Mouse (Mus musculus): Measurements from ENCODE around the gene Sord. TPM values are rescaled to one million over a fixed set of nuclear protein-coding genes. Genes with fewer than 3 reads are reported as not detected.
"Not testable (repeated sequence)": the region's sequence is repeated elsewhere in the genome, so short reads cannot be mapped to it uniquely, and the experiment has no call there.

Gene Sord
- polyA plus RNA-seq, 1 experiment = 646 TPM

- H3K4me1 ChIP-seq (ENCODE audit: control insufficient read depth, insufficient read depth, low read length) = no peaks in the 10 kb centered on the region
- H3K27ac ChIP-seq (ENCODE audit: insufficient read depth, low read depth, low read length) = no peak overlapping the region
- H3K4me3 ChIP-seq (ENCODE audit: insufficient read depth, low read depth, low read length) = no peak overlapping the region
- no peaks in the 10 kb centered on the region for H3K27me3 ChIP-seq (replicated peaks; ENCODE audit: control insufficient read depth, insufficient read depth, low read length)
- no peaks in the 10 kb centered on the region for H3K36me3 ChIP-seq (ENCODE audit: control insufficient read depth, insufficient read depth, low read length)
- TF ChIP-seq POLR2A (IDR thresholded peaks at IDR 0.05; ENCODE audit: low read depth, low read length) (no peak), CTCF (conservative IDR thresholded peaks at IDR 0.05; ENCODE audit: insufficient read depth, insufficient read length, low read depth, low read length) (no peak)
- DNase-seq = peak; percentile 2
- WGBS = 65% methylated on average over 2 of the region's 2 CpGs
Measured at GRCm38 (mm10) chr2:122206440-122207107, 28.0 kb upstream of the Sord start.

- 68% methylated on average over 3 of the region's 3 CpGs for WGBS
- H3K27ac ChIP-seq (ENCODE audit: insufficient read depth, low read depth, low read length) = no peak overlapping the region
Measured at GRCm38 (mm10) chr2:122210534-122211228, 23.9 kb upstream of the Sord start.

GRCm38 (mm10) chr2:122217075-122217474, 17.5 kb upstream of the Sord start:
- WGBS = 94% methylated on average over 4 of the region's 4 CpGs
- not testable (repeated sequence) for H3K4me1 ChIP-seq (ENCODE audit: control insufficient read depth, insufficient read depth, low read length); H3K36me3 ChIP-seq (ENCODE audit: control insufficient read depth, insufficient read depth, low read length); H3K27ac ChIP-seq (ENCODE audit: insufficient read depth, low read depth, low read length); DNase-seq; H3K27me3 ChIP-seq (replicated peaks; ENCODE audit: control insufficient read depth, insufficient read depth, low read length); H3K4me3 ChIP-seq (ENCODE audit: insufficient read depth, low read depth, low read length)

More at GRCm38 (mm10) chr2:122210534-122211228, 23.9 kb upstream of the Sord start:
- DNase-seq = no peak
- H3K27me3 ChIP-seq (replicated peaks; ENCODE audit: control insufficient read depth, insufficient read depth, low read length) = no peaks in the 10 kb centered on the region
- TF ChIP-seq POLR2A (IDR thresholded peaks at IDR 0.05; ENCODE audit: low read depth, low read length) = no peak
- TF ChIP-seq CTCF (conservative IDR thresholded peaks at IDR 0.05; ENCODE audit: insufficient read depth, insufficient read length, low read depth, low read length) = no peak
- H3K4me3 ChIP-seq (ENCODE audit: insufficient read depth, low read depth, low read length) = no peak overlapping the region
- H3K36me3 ChIP-seq (ENCODE audit: control insufficient read depth, insufficient read depth, low read length) = no peaks in the 10 kb centered on the region
- no peaks in the 10 kb centered on the region for H3K4me1 ChIP-seq (ENCODE audit: control insufficient read depth, insufficient read depth, low read length)

GRCm38 (mm10) chr2:122218234-122218633, 16.3 kb upstream of the Sord start:
- H3K27me3 ChIP-seq (replicated peaks; ENCODE audit: control insufficient read depth, insufficient read depth, low read length) = no peaks in the 10 kb centered on the region
- no peak overlapping the region for H3K4me3 ChIP-seq (ENCODE audit: insufficient read depth, low read depth, low read length)
- no peak overlapping the region for H3K27ac ChIP-seq (ENCODE audit: insufficient read depth, low read depth, low read length)
- no peaks in the 10 kb centered on the region for H3K36me3 ChIP-seq (ENCODE audit: control insufficient read depth, insufficient read depth, low read length)
- H3K4me1 ChIP-seq (ENCODE audit: control insufficient read depth, insufficient read depth, low read length) = no peaks in the 10 kb centered on the region
- no peak for TF ChIP-seq POLR2A (IDR thresholded peaks at IDR 0.05; ENCODE audit: low read depth, low read length)
- no peak for TF ChIP-seq CTCF (conservative IDR thresholded peaks at IDR 0.05; ENCODE audit: insufficient read depth, insufficient read length, low read depth, low read length)
- DNase-seq = no peak
- 51% methylated on average over 2 of the region's 2 CpGs for WGBS

GRCm38 (mm10) chr2:122221378-122221777, 13.2 kb upstream of the Sord start:
- no peak for TF ChIP-seq CTCF (conservative IDR thresholded peaks at IDR 0.05; ENCODE audit: insufficient read depth, insufficient read length, low read depth, low read length)
- TF ChIP-seq POLR2A (IDR thresholded peaks at IDR 0.05; ENCODE audit: low read depth, low read length) = no peak
- 81% methylated on average over 4 of the region's 4 CpGs for WGBS
- H3K27ac ChIP-seq (ENCODE audit: insufficient read depth, low read depth, low read length) = no peak overlapping the region

GRCm38 (mm10) chr2:122221798-122222197, 12.8 kb upstream of the Sord start:
- 58% methylated on average over 5 of the region's 5 CpGs for WGBS
- TF ChIP-seq CTCF (conservative IDR thresholded peaks at IDR 0.05; ENCODE audit: insufficient read depth, insufficient read length, low read depth, low read length) (no peak), POLR2A (IDR thresholded peaks at IDR 0.05; ENCODE audit: low read depth, low read length) (no peak)
- Histone ChIP-seq H3K4me3 (ENCODE audit: insufficient read depth, low read depth, low read length) (no peak overlapping the region), H3K27ac (ENCODE audit: insufficient read depth, low read depth, low read length) (no peak overlapping the region), H3K4me1 (ENCODE audit: control insufficient read depth, insufficient read depth, low read length) (no peaks in the 10 kb centered on the region), H3K27me3 (replicated peaks; ENCODE audit: control insufficient read depth, insufficient read depth, low read length) (no peaks in the 10 kb centered on the region), H3K36me3 (ENCODE audit: control insufficient read depth, insufficient read depth, low read length) (no peaks in the 10 kb centered on the region)
- DNase-seq = no peak

More at GRCm38 (mm10) chr2:122221378-122221777, 13.2 kb upstream of the Sord start:
- H3K4me1 ChIP-seq (ENCODE audit: control insufficient read depth, insufficient read depth, low read length) = no peaks in the 10 kb centered on the region
- H3K36me3 ChIP-seq (ENCODE audit: control insufficient read depth, insufficient read depth, low read length) = no peaks in the 10 kb centered on the region
- H3K27me3 ChIP-seq (replicated peaks; ENCODE audit: control insufficient read depth, insufficient read depth, low read length) = no peaks in the 10 kb centered on the region
- H3K4me3 ChIP-seq (ENCODE audit: insufficient read depth, low read depth, low read length) = no peak overlapping the region
- no peak for DNase-seq

GRCm38 (mm10) chr2:122222272-122222671, 12.3 kb upstream of the Sord start:
- WGBS = 81% methylated on average over 5 of the region's 5 CpGs
- no peak overlapping the region for H3K27ac ChIP-seq (ENCODE audit: insufficient read depth, low read depth, low read length)

More at GRCm38 (mm10) chr2:122222272-122222671, 12.3 kb upstream of the Sord start:
- TF ChIP-seq POLR2A (IDR thresholded peaks at IDR 0.05; ENCODE audit: low read depth, low read length) = no peak
- TF ChIP-seq CTCF (conservative IDR thresholded peaks at IDR 0.05; ENCODE audit: insufficient read depth, insufficient read length, low read depth, low read length) = no peak
- Histone ChIP-seq H3K4me3 (ENCODE audit: insufficient read depth, low read depth, low read length) (no peak overlapping the region), H3K27me3 (replicated peaks; ENCODE audit: control insufficient read depth, insufficient read depth, low read length) (no peaks in the 10 kb centered on the region), H3K4me1 (ENCODE audit: control insufficient read depth, insufficient read depth, low read length) (no peaks in the 10 kb centered on the region), H3K36me3 (ENCODE audit: control insufficient read depth, insufficient read depth, low read length) (no peaks in the 10 kb centered on the region)
- no peak for DNase-seq

All from kidney, adult 2 months (tissue).